Mouse (Mus musculus) layer of hippocampus, adult 9-10 months (tissue): ENCODE measurements around the gene Psmd3.
"Not testable (repeated sequence)": the region's sequence is repeated elsewhere in the genome, so short reads cannot be mapped to it uniquely, and the experiment has no call there.

Experiments
- DNase-seq: peaks from one replicate; pipeline ENCODE4 v3.0.0; 2022; ENCODE audit warnings: low spot score

The Psmd3 gene

GRCm38 (mm10) chr11:98681786-98682745 is at the start of gene Psmd3:
Gene Psmd3, plus strand, starts transcription at chr11:98682554.
- DNase-seq = peak; percentile 95

GRCm38 (mm10) chr11:98635312-98635970 is 46.9 kb upstream of the Psmd3 start:
- not testable (repeated sequence) for DNase-seq

- no peak for DNase-seq
These were observed 44.9 kb upstream of the Psmd3 start for GRCm38 (mm10) chr11:98637501-98637900.

GRCm38 (mm10) chr11:98640091-98640490 is 42.3 kb upstream of the Psmd3 start:
- no peak for DNase-seq

GRCm38 (mm10) chr11:98644757-98645156 is 37.6 kb upstream of the Psmd3 start:
- no peak for DNase-seq

GRCm38 (mm10) chr11:98645946-98646345 is 36.4 kb upstream of the Psmd3 start:
- no peak for DNase-seq

GRCm38 (mm10) chr11:98646459-98646858 is 35.9 kb upstream of the Psmd3 start, which contains the start of gene Gsdma2:
Gene Gsdma2, plus strand, starts transcription at chr11:98646759.
- DNase-seq = no peak

- not testable (repeated sequence) for DNase-seq
These were observed 27.3 kb upstream of the Psmd3 start for GRCm38 (mm10) chr11:98655076-98655475.

GRCm38 (mm10) chr11:98660517-98660916 is 21.8 kb upstream of the Psmd3 start:
- DNase-seq = peak; percentile 68

GRCm38 (mm10) chr11:98664091-98664490 is 18.3 kb upstream of the Psmd3 start, which contains the start of gene Gsdma:
Gene Gsdma, plus strand, starts transcription at chr11:98664351.
- DNase-seq = no peak

- no peak for DNase-seq
These were observed 13.4 kb upstream of the Psmd3 start for GRCm38 (mm10) chr11:98668984-98669383.

GRCm38 (mm10) chr11:98671284-98671815 is 11.0 kb upstream of the Psmd3 start:
- no peak for DNase-seq

- DNase-seq = no peak
These were observed 10.5 kb upstream of the Psmd3 start for GRCm38 (mm10) chr11:98671857-98672256.

- no peak for DNase-seq
These were observed 9.9 kb upstream of the Psmd3 start for GRCm38 (mm10) chr11:98672482-98672881.

- not testable (repeated sequence) for DNase-seq
These were observed 9.2 kb upstream of the Psmd3 start for GRCm38 (mm10) chr11:98673136-98673535.

GRCm38 (mm10) chr11:98675829-98676363 is 6.5 kb upstream of the Psmd3 start:
- no peak for DNase-seq

GRCm38 (mm10) chr11:98680023-98680422 is 2.3 kb upstream of the Psmd3 start:
- no peak for DNase-seq

- not testable (repeated sequence) for DNase-seq
These were observed 1.8 kb upstream of the Psmd3 start for GRCm38 (mm10) chr11:98680595-98680994.

GRCm38 (mm10) chr11:98681186-98681585 is 1.2 kb upstream of the Psmd3 start:
- DNase-seq = no peak

- DNase-seq = no peak
These were observed 457 bp downstream of the Psmd3 start for GRCm38 (mm10) chr11:98682811-98683210.

GRCm38 (mm10) chr11:98685642-98686041 is 3.3 kb downstream of the Psmd3 start:
- no peak for DNase-seq

GRCm38 (mm10) chr11:98686976-98687375 is 4.6 kb downstream of the Psmd3 start:
- no peak for DNase-seq
